Mouse (Mus musculus): ENCODE results near the gene Tmem91.
"Not testable (repeated sequence)": the region's sequence is repeated elsewhere in the genome, so short reads cannot be mapped to it uniquely, and the experiment has no call there.

Gene Tmem91

GRCm38 (mm10) chr7:25674719-25675300 lies at the start of gene Tmem91:
Gene Tmem91 (minus strand): TSS chr7:25675166.
- CTCF ChIA-PET, result no interaction called here

- CTCF ChIA-PET, result not testable (repeated sequence)
These were observed 46.8 kb upstream of the Tmem91 start for GRCm38 (mm10) chr7:25721776-25722175.

- CTCF ChIA-PET, result interaction anchor here (0.5 to 1.1 kb wide), 2 partner anchors 33 to 45 kb away, joined by 3 to 4 read pairs; no protein-coding TSS in a partner anchor
These were observed 45.8 kb upstream of the Tmem91 start for GRCm38 (mm10) chr7:25720760-25721159.

- CTCF ChIA-PET, result interaction anchor here (0.5 to 1.1 kb wide), 2 partner anchors 32 to 46 kb away, joined by 3 to 4 read pairs; no protein-coding TSS in a partner anchor
These were observed 45.0 kb upstream of the Tmem91 start for GRCm38 (mm10) chr7:25719761-25720610.

- CTCF ChIA-PET, result no interaction called here
These were observed 43.9 kb upstream of the Tmem91 start, which contains the start of gene Ccdc97 for GRCm38 (mm10) chr7:25718788-25719417. Gene Ccdc97 (minus strand): TSS chr7:25719088.

GRCm38 (mm10) chr7:25717478-25717877 lies 42.5 kb upstream of the Tmem91 start:
- CTCF ChIA-PET, result no interaction called here

- CTCF ChIA-PET, result no interaction called here
These were observed 40.8 kb upstream of the Tmem91 start for GRCm38 (mm10) chr7:25715731-25716271.

GRCm38 (mm10) chr7:25714581-25714980 lies 39.6 kb upstream of the Tmem91 start:
- CTCF ChIA-PET, result no interaction called here

GRCm38 (mm10) chr7:25712801-25713200 lies 37.8 kb upstream of the Tmem91 start:
- CTCF ChIA-PET, result no interaction called here

- CTCF ChIA-PET, result no interaction called here
These were observed 36.8 kb upstream of the Tmem91 start for GRCm38 (mm10) chr7:25711731-25712197.

- CTCF ChIA-PET, result no interaction called here
These were observed 36.2 kb upstream of the Tmem91 start for GRCm38 (mm10) chr7:25711165-25711564.

- CTCF ChIA-PET, result interaction anchor here (0.7 kb wide), 1 partner anchor 1761 kb away, joined by 4 read pairs; no protein-coding TSS in a partner anchor
These were observed 35.7 kb upstream of the Tmem91 start for GRCm38 (mm10) chr7:25710519-25711130.

GRCm38 (mm10) chr7:25709961-25710360 lies 35.0 kb upstream of the Tmem91 start:
- CTCF ChIA-PET, result interaction anchor here (0.7 kb wide), 1 partner anchor 1761 kb away, joined by 4 read pairs; no protein-coding TSS in a partner anchor

- CTCF ChIA-PET, result interaction anchor here (0.7 kb wide), 1 partner anchor 34 kb away, joined by 4 read pairs; no protein-coding TSS in a partner anchor
These were observed 32.8 kb upstream of the Tmem91 start for GRCm38 (mm10) chr7:25707581-25708292.

- CTCF ChIA-PET, result no interaction called here
These were observed 31.7 kb upstream of the Tmem91 start for GRCm38 (mm10) chr7:25706578-25707170.

- CTCF ChIA-PET, result no interaction called here
These were observed 30.9 kb upstream of the Tmem91 start for GRCm38 (mm10) chr7:25705801-25706251.

- CTCF ChIA-PET, result no interaction called here
These were observed 29.9 kb upstream of the Tmem91 start for GRCm38 (mm10) chr7:25704716-25705364.

GRCm38 (mm10) chr7:25703793-25704494 lies 29.0 kb upstream of the Tmem91 start:
- CTCF ChIA-PET, result no interaction called here

GRCm38 (mm10) chr7:25702350-25702749 lies 27.4 kb upstream of the Tmem91 start:
- CTCF ChIA-PET, result interaction anchor here (0.7 to 1.9 kb wide), 3 partner anchors 9 to 14 kb away, joined by 5 to 6 read pairs (median 6); no protein-coding TSS in a partner anchor
